Mouse (Mus musculus): Measurements from ENCODE around the gene Gm37240.

The Gm37240 gene

GRCm38 (mm10) chr3:85287627-85288026, 599.7 kb downstream of the Gm37240 start:
- in situ Hi-C loops (cut with MboI, MseI) = no loop called here

- in situ Hi-C loops (cut with MboI, MseI) = no loop called here
Observed at GRCm38 (mm10) chr3:85284483-85284882, 602.8 kb downstream of the Gm37240 start.

GRCm38 (mm10) chr3:85282816-85283215, 604.5 kb downstream of the Gm37240 start:
- in situ Hi-C loops (cut with MboI, MseI) = no loop called here

DNA sequence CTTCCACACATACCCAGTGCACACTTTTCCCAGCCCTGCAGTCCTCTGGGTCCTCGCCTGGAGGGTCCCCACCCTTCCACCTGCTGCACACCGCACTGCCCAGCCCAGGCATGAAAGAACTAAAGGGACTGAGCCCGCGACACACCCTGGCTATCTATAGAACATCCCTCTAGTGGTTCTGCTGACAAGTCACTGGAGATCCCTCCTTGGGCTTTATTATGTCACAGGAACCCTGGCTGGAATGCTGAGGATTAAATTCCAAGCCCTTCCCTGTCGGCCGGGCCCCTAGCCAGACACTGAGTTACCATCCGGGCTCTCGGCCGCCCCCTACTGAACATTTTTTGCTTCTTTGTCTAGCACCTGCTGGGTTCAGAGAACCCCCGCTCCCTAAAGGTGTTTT, 612.2 kb downstream of the Gm37240 start:
- in situ Hi-C loops (cut with MboI, MseI) = no loop called here

GRCm38 (mm10) chr3:85271491-85271890, 615.8 kb downstream of the Gm37240 start:
- in situ Hi-C loops (cut with MboI, MseI) = no loop called here

GRCm38 (mm10) chr3:85264963-85265362, 622.4 kb downstream of the Gm37240 start:
- in situ Hi-C loops (cut with MboI, MseI) = no loop called here

GRCm38 (mm10) chr3:85264546-85264945, 622.8 kb downstream of the Gm37240 start:
- in situ Hi-C loops (cut with MboI, MseI) = no loop called here

GRCm38 (mm10) chr3:85254526-85254925, 632.8 kb downstream of the Gm37240 start:
- in situ Hi-C loops (cut with MboI, MseI) = no loop called here

DNA sequence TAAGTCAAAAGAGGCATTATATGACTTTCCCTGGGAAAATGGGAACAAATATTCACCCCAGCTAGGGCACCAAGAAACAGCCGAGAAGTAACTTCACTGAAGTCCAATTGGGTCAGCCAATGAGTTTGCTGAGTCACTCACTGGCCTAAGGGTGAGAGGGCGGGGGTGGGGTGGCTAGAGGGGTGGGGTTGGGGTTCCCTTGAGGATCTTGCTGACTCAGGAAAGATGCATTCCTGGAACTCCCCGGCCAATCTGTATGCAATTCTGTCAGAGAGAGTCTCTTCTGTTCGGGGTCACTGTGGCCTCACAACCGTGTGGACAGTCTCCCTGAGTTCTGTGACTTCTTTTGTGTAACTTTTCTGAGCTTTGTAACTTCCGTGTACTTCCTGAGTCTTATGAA, 635.7 kb downstream of the Gm37240 start:
- in situ Hi-C loops (cut with MboI, MseI) = no loop called here

DNA sequence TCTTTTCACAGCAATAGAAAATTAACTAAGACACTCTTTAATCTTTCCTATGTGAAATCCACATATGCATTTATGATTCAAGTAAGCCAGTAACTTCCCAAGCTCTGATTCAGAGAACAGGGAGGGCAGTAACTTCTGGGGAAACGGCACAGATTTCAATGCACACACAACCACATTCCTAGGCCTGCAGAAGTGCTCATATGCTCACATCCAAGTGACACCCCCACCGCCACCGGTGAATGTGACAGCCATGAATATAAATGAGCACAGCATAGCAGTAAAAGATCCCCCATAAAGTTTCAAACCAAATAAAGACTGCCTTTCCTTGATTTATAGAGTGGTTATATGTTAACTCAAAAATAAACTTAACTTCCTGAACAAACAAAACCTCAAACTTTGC, 641.2 kb downstream of the Gm37240 start:
- in situ Hi-C loops (cut with MboI, MseI) = no loop called here

DNA sequence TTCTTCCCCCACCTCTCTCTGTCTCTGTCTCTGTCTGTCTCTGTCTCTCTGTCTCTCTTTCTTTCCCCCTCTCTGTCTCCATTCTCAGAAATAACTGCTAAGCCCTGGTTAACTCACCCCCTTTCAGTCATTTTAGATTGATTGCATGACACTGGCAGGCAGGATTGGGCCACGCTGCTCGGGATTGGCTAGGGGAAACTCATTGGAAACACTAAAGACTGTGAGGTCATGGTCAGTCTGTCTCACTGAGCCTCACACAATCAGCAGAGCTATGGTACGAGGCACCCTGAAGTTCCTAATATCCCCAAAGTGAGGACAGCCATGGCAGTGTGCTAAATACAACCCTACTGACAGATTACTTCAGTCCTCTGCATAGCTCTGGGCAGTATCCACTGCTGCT, 650.8 kb downstream of the Gm37240 start:
- in situ Hi-C loops (cut with MboI, MseI) = no loop called here

- in situ Hi-C loops (cut with MboI, MseI) = no loop called here
Observed at GRCm38 (mm10) chr3:85232846-85233245, 654.5 kb downstream of the Gm37240 start.

DNA sequence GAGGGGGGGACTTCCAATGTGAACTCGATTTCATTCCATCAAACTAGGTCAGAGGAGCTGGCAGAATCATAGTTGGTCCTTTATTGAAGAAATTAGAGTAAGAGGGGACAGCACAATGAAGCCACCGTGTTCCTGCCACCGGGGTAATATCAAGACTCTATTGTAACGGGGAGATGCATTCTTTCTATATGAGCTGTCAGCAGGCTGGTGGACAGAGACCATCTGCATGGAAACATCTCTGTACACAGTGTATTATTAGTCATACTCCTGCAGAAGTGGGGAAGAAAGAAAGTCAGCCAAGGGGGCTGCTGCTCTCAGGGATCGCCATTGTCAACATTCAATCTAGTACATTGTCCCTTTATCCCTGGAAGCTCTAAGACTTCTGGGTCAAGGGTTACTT, 665.3 kb downstream of the Gm37240 start:
- in situ Hi-C loops (cut with MboI, MseI) = no loop called here

- in situ Hi-C loops (cut with MboI, MseI) = no loop called here
Observed at GRCm38 (mm10) chr3:85214926-85215325, 672.4 kb downstream of the Gm37240 start.

DNA sequence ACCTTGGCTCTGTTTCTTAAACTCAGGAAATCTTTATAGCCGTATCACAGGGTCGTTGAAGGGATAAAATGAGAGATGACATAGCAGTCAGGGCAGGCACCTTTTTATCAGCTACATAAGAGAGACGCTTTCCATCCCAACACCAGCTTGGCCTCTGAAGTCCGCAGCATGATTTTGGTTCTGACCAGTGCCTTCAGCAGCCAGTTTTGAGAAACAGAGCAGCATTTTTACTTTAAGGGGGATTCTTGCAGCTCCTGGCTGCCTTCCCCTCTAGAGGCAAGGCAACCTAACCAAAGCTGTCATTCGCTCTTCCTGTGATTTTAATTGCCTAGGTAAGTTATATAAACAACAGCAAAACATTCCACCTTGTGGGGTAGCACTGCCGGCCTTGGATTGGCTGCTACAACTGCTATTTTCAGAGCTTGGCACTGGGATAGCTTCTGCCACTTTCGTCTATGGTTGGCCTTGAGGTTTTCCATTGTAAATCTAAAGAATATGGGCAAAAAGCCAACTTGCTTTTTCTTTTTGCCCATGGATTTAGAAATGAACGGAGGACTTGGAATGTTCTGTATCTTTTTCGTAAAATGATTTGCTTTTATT, 674.5 kb downstream of the Gm37240 start:
- in situ Hi-C loops (cut with MboI, MseI) = no loop called here

DNA sequence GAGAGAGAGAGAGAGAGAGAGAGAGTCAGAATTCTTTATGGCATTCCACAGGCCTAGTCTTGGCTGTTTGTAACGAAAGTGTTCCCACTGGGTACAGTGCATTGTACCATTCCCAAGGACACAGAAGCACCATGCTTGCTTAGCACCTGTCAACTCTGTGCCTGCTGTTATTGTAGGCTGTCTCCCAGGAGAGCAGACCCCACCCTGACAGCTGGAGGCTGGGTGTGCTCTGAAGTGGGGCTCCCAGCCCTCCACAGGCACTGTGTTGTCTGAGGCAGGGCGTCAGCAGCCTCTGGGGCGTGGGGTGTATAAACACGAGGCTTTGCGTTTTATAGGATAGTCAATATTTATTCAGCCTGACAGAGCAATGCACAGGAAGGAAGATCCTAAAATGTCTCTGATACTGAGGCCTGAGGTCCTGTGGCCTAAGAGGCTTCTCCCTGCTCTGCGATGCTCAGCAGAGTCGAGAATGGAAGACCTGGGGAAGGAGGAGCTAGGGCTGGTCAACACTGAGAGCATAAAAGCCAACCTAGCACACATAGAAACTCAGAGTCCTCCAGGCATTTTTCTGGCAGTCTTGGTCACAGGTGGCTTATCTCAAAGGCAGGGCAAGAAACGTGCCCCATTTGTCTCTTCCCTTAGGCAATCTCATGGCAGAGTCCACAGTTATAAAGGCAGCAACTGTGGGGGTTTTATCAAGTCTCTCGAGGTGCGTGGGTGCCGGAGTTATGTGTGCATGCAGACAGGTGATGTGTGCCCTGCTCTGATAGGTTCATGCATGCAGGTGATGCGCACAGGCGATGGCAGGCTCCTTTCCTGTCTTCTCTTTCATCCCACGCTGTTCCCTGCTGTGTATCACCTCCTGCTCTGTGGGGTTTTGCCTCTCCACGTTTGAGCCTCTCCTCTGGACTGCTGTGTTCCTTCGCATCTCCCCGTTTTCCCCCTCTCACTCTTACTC, 677.2 kb downstream of the Gm37240 start:
- in situ Hi-C loops (cut with MboI, MseI) = no loop called here

GRCm38 (mm10) chr3:85206475-85206874, 680.8 kb downstream of the Gm37240 start:
- in situ Hi-C loops (cut with MboI, MseI) = no loop called here

DNA sequence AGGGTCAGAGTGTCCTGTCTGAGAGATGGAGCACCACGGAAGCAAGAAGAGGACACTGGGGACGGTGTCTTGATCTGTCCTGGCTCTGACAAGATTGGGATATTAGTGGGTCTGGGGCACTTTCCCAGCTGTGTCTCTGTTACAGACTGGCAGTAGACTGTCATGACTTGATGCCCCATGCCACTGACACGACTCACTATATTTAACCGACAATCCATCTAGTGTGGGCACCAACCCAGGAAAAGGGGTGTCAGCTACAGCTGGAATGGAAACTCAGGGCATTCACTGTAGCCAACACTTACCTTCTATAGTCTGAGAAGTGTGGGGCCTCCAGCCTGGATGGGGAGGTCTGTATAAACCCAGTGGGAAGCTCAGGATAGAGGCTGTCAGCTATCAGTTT, 681.4 kb downstream of the Gm37240 start:
- in situ Hi-C loops (cut with MboI, MseI) = no loop called here

DNA sequence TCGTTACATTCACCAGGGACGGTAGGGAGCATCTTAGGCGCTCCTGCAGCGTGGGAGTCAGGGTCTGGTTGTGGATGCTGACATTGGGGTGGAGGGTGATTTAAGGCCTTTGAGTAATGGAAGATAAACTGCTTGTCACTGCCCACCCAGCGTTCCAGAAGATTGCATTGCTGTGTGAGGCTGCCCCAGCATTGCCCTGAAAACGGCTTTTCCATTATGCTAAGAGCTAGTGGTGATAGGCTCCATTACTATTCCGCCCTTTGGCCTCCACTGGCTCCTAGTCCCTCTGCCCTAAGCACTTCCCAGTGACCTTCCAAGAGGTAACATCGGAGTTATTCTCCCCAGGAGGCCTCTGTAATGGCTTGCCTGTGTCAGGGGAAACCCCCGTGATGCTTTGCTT, 683.7 kb downstream of the Gm37240 start:
- in situ Hi-C loops (cut with MboI, MseI) = no loop called here

GRCm38 (mm10) chr3:85202726-85203125, 684.6 kb downstream of the Gm37240 start:
- in situ Hi-C loops (cut with MboI, MseI) = no loop called here

DNA sequence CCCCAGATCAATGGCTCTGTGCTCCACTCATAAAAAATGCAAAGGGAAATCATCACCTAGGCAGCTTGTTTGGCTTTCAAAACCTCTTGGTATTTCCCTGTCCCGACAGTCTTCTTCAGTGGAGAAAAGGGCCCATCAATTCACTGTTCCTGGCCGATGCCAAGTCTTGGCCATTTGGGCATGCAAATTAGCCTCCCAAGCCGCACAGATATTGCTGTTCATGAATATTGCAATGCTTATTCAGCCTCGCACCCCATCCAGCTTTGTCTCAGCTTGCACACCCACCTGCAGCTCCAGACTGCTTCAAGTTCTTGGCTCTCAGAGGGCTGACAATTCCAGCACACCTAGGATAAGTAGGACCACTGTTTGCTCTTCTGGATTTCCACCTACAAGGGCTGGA, 685.5 kb downstream of the Gm37240 start:
- in situ Hi-C loops (cut with MboI, MseI) = no loop called here

GRCm38 (mm10) chr3:85198496-85198895, 688.8 kb downstream of the Gm37240 start:
- in situ Hi-C loops (cut with MboI, MseI) = no loop called here

GRCm38 (mm10) chr3:85197148-85197547, 690.2 kb downstream of the Gm37240 start:
- in situ Hi-C loops (cut with MboI, MseI) = no loop called here
